Mouse (Mus musculus) CH12.LX (cell line): Measurements from ENCODE around the gene Cacnb2.

Source experiments
- E2F4 ChIP-seq: IDR thresholded peaks from 2 replicates; pipeline ENCODE4 v1.6.1; 2011; ENCODE audit warnings: low read depth, low read length, improper control_type of control experiment; ENCODE audit not compliant: insufficient replicate concordance
- MAFK ChIP-seq: IDR thresholded peaks from 2 replicates; pipeline ENCODE4 v1.6.1; 2011; ENCODE audit warnings: low read length, improper control_type of control experiment; ENCODE audit not compliant: insufficient replicate concordance
- MAZ ChIP-seq: IDR thresholded peaks from 2 replicates; pipeline ENCODE4 v1.6.1; 2012; ENCODE audit warnings: low read depth, mild to moderate bottlenecking, inconsistent platforms, low read length, improper control_type of control experiment, moderate library complexity
- NRF1 ChIP-seq: IDR thresholded peaks from 2 replicates; pipeline ENCODE4 v1.6.1; 2014; ENCODE audit warnings: low read depth, mild to moderate bottlenecking, inconsistent platforms, low read length, improper control_type of control experiment, moderate library complexity
- ZC3H11A ChIP-seq: IDR thresholded peaks from 2 replicates; pipeline ENCODE4 v1.6.1; 2012; ENCODE audit warnings: low read depth, mild to moderate bottlenecking, inconsistent platforms, low read length, improper control_type of control experiment

DNA sequence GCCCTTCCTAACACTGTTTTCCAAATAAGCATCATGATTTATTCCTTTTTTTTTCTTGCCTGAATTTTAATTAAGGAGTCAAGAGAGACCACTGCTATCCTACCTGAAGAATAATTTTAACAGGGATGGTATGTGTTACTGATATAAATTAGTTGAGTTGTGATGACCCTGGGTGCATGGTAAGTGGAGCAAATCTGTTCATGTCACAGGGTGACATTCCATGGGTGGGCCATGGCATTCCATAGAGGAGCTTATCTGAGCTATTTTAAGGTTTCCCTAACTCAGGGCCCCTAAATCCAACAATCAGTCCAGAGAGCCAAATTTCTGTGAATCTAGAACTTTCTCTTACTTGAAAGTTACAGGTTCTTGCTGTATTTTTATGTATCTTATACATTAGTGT, 31.6 kb upstream of the Cacnb2 start:
- no peak for TF ChIP-seq E2F4
- TF ChIP-seq MAZ, result no peak
- no peak for TF ChIP-seq ZC3H11A
- TF ChIP-seq MAFK, result no peak
- TF ChIP-seq NRF1, result no peak
